ENCODE assay signal across 18 mouse cellular contexts in the genomic region with DNA sequence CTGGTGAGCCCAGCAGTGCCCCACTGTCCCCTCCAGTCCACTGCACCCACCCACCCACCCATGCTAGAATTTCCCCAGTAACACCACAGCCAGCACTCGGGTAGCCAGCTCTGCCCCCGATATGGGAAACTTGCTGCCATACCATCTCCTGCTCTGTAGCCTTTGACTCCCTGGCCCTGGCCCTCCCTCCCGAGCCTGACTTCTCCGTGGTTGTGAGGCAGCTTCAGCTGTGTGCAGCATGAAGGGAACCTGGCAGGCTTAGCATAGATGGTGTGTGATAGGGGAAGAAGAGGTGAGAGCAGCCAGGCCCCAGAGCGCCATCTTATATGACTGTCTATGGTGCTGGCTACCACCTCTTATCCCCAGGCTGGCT. TPM values are rescaled to one million over a fixed set of nuclear protein-coding genes. Genes with fewer than 3 reads are reported as not detected.
DNase-seq lines count a peak whose midpoint lies in the region; ATAC-seq and TF ChIP-seq lines count a peak whose summit lies in the region.
"Had no signal": no experiment of that assay in that cellular context is flagged by ENCODE, and none has a peak within 500 bp of the region (broad histone marks: within the 10 kb centered on the region; RNA-seq: fewer than 3 reads in every experiment).

No protein-coding gene starts in this region.

- no peak for TF ChIP-seq CTCF in layer of hippocampus, adult 2 months (conservative IDR thresholded peaks at IDR 0.05)
- no peak for TF ChIP-seq CTCF in cortical plate, adult 2 months (IDR thresholded peaks at IDR 0.05; ENCODE audit: extremely low read depth, insufficient read depth, low read length)

- peak overlapping the region; percentile 57 to 61; a peak in 3 of 4 replicates for H3K27ac ChIP-seq in heart, embryonic 14.5 days (replicated peaks in 1 of 2; ENCODE audit: control insufficient read depth in 1 of 2, insufficient read depth in 1 of 2, low read depth in 2 of 2, low read length in 2 of 2)
- H3K27ac ChIP-seq in layer of hippocampus, adult 2 months, result peak overlapping the region; percentile 48; the same call in 1 of the 2 replicates
- 0 out of 2 replicates have a peak overlapping the region, but pooled peaks have one; percentile 83 for H3K27ac ChIP-seq in cortical plate, adult 2 months (ENCODE audit: insufficient read depth, low read length)
- H3K27ac ChIP-seq in liver, embryonic 12.5 days, result peak overlapping the region; percentile 68
- H3K27ac ChIP-seq: embryonic facial prominence, embryonic 12.5 days; midbrain, embryonic 13.5 days had no signal

- H3K9me3 ChIP-seq in heart, embryonic 14.5 days (ENCODE audit: control insufficient read depth, low read length), result no peaks in the 10 kb centered on the region
- no peaks in the 10 kb centered on the region for H3K9me3 ChIP-seq in liver, embryonic 12.5 days (replicated peaks)
- H3K9me3 ChIP-seq: embryonic facial prominence, embryonic 12.5 days; hindbrain, embryonic 15.5 days; midbrain, embryonic 13.5 days had no signal

- no peak overlapping the region for H3K9ac ChIP-seq in heart, embryonic 14.5 days (ENCODE audit: low read length)
- no peak overlapping the region for H3K9ac ChIP-seq in liver, embryonic 12.5 days
- H3K9ac ChIP-seq: embryonic facial prominence, embryonic 12.5 days; hindbrain, embryonic 15.5 days; midbrain, embryonic 13.5 days had no signal

- 33% methylated on average over 5 of the region's 5 CpGs for WGBS in heart, embryonic 14.5 days
- 63% methylated on average over 5 of the region's 5 CpGs for WGBS in liver, embryonic 12.5 days (ENCODE audit: insufficient replicate concordance)

- H3K27me3 ChIP-seq in heart, embryonic 14.5 days (ENCODE audit: control insufficient read depth, insufficient read depth, low read length), result no peaks in the 10 kb centered on the region
- no peaks in the 10 kb centered on the region for H3K27me3 ChIP-seq in liver, embryonic 12.5 days (replicated peaks)
- H3K27me3 ChIP-seq: embryonic facial prominence, embryonic 12.5 days; hindbrain, embryonic 15.5 days; midbrain, embryonic 13.5 days had no signal

- TF ChIP-seq POLR2A in cortical plate, adult 2 months (IDR thresholded peaks at IDR 0.05; ENCODE audit: extremely low read depth, insufficient read depth, low read length), result no peak

- H3K4me2 ChIP-seq in heart, embryonic 14.5 days (ENCODE audit: low read length), result no peak overlapping the region
- H3K4me2 ChIP-seq in liver, embryonic 12.5 days, result no peak overlapping the region
- H3K4me2 ChIP-seq: embryonic facial prominence, embryonic 12.5 days; hindbrain, embryonic 15.5 days; midbrain, embryonic 13.5 days had no signal

- ATAC-seq in heart, embryonic 14.5 days (ENCODE audit: insufficient number of reproducible peaks, insufficient read depth, low FRiP score, low read depth), result no peak
- no peak for ATAC-seq in liver, embryonic 12.5 days
- ATAC-seq: midbrain, embryonic 13.5 days had no signal

- H3K4me1 ChIP-seq in heart, embryonic 14.5 days (ENCODE audit: control insufficient read depth in 2 of 2, insufficient read depth in 2 of 2, low read length in 2 of 2), result peaks cover 26 to 30% of the 10 kb centered on the region in 2 experiments
- H3K4me1 ChIP-seq in cortical plate, adult 2 months (ENCODE audit: control insufficient read depth, insufficient read depth, low read length), result no peaks in the 10 kb centered on the region
- peaks cover 78% of the 10 kb centered on the region for H3K4me1 ChIP-seq in liver, embryonic 12.5 days
- H3K4me1 ChIP-seq: embryonic facial prominence, embryonic 12.5 days; hindbrain, embryonic 15.5 days had no signal

- H3K36me3 ChIP-seq in heart, embryonic 14.5 days (ENCODE audit: control insufficient read depth, insufficient read depth, low read length), result peaks cover 57% of the 10 kb centered on the region
- H3K36me3 ChIP-seq in liver, embryonic 12.5 days, result peaks cover 72% of the 10 kb centered on the region

- DNase-seq in heart, adult 18-20 months, result no peak
- no peak for DNase-seq in layer of hippocampus, adult 2 months (ENCODE audit: low spot score in 2 of 2)
- no peak for DNase-seq in layer of hippocampus, postnatal 10 days (ENCODE audit: low spot score in 2 of 2)
- no peak for DNase-seq in frontal cortex, postnatal 10 days (ENCODE audit: low spot score in 2 of 2)
- DNase-seq in embryo, embryonic 9.5 days (ENCODE audit: extremely low spot score), result no peak
- DNase-seq: cerebellum, adult 9-11 months; spleen, adult 18-20 months; thymus, adult 2 months had no signal

- H3K4me3 ChIP-seq in heart, embryonic 14.5 days (ENCODE audit: control insufficient read depth in 1 of 2, insufficient read depth in 1 of 2, low read depth in 1 of 2, low read length in 2 of 2), result no peak overlapping the region
- H3K4me3 ChIP-seq in layer of hippocampus, adult 2 months, result no peak overlapping the region
- H3K4me3 ChIP-seq in cortical plate, adult 2 months (ENCODE audit: insufficient read depth, low read length), result no peak overlapping the region
- no peak overlapping the region for H3K4me3 ChIP-seq in liver, embryonic 12.5 days
- H3K4me3 ChIP-seq: embryonic facial prominence, embryonic 12.5 days; hindbrain, embryonic 15.5 days; midbrain, embryonic 13.5 days had no signal

RNA-seq across cellular contexts. Expression of gene Gm11037, which starts 7.2 kb away (rescaled TPM):
- not detected in 2 replicates for polyA plus RNA-seq in heart, embryonic 14.5 days (2014; fragmentation: Nextera tagmentation; extraction: Ambion mirVana)
- not detected for total RNA-seq in heart, adult 18-20 months (2021)
- not detected for total RNA-seq in layer of hippocampus, adult 2 months (2021)
- total RNA-seq in layer of hippocampus, postnatal 10 days (2021), result not detected
- not detected in 2 replicates for polyA plus RNA-seq in cortical plate, adult 2 months (2012; rRNA removed)
- not detected in 2 replicates for polyA plus RNA-seq in liver, embryonic 12.5 days (2016; fragmentation: Nextera tagmentation; extraction: Ambion mirVana)
- total RNA-seq: gastrocnemius, adult 8-10 months; left cerebral cortex, postnatal 25 days had no signal
- polyA plus RNA-seq: brain, embryonic 14.5 days; embryonic facial prominence, embryonic 12.5 days; forebrain, embryonic 11.5 days; hindbrain, embryonic 15.5 days; midbrain, embryonic 13.5 days; thymus, adult 2 months had no signal

RNA-seq across cellular contexts. Expression of gene Hspa12b, which starts 13.4 kb away (rescaled TPM):
- 5.8 and 6.3 TPM in 2 replicates for polyA plus RNA-seq in heart, embryonic 14.5 days (2014; fragmentation: Nextera tagmentation; extraction: Ambion mirVana)
- total RNA-seq in heart, adult 18-20 months (2021), result 10 to 100 TPM; 30.6 to 30.7 TPM
- 1 to 10 TPM; 9.1 to 9.5 TPM for total RNA-seq in layer of hippocampus, adult 2 months (2021)
- total RNA-seq in layer of hippocampus, postnatal 10 days (2021), result 10 to 100 TPM in 1 of 2 experiments, 1 to 10 TPM in 1; 9.3 to 10.9 TPM
- polyA plus RNA-seq in cortical plate, adult 2 months (2012; rRNA removed), result 10.2 and 10.5 TPM in 2 replicates
- 4.2 TPM in 2 replicates for polyA plus RNA-seq in liver, embryonic 12.5 days (2016; fragmentation: Nextera tagmentation; extraction: Ambion mirVana)

RNA-seq across cellular contexts. Expression of gene 1700037H04Rik, which starts 19.4 kb away (rescaled TPM):
- polyA plus RNA-seq in heart, embryonic 14.5 days (2014; fragmentation: Nextera tagmentation; extraction: Ambion mirVana), result 71.0 and 80.3 TPM in 2 replicates
- 10 to 100 TPM in 1 of 2 experiments, 1 to 10 TPM in 1; 9.7 to 17.7 TPM for total RNA-seq in heart, adult 18-20 months (2021)
- 10 to 100 TPM; 46.0 to 46.7 TPM for total RNA-seq in layer of hippocampus, adult 2 months (2021)
- total RNA-seq in layer of hippocampus, postnatal 10 days (2021), result 10 to 100 TPM; 64.4 to 70.0 TPM
- 110 and 130 TPM in 2 replicates for polyA plus RNA-seq in cortical plate, adult 2 months (2012; rRNA removed)
- polyA plus RNA-seq in liver, embryonic 12.5 days (2016; fragmentation: Nextera tagmentation; extraction: Ambion mirVana), result 131 and 141 TPM in 2 replicates

RNA-seq across cellular contexts. Expression of gene Cenpb, which starts 39.3 kb away (rescaled TPM):
- polyA plus RNA-seq in heart, embryonic 14.5 days (2014; fragmentation: Nextera tagmentation; extraction: Ambion mirVana), result 6.2 and 7.0 TPM in 2 replicates
- total RNA-seq in heart, adult 18-20 months (2021), result 10 to 100 TPM; 76.7 to 79.6 TPM
- 10 to 100 TPM; 72.3 to 78.8 TPM for total RNA-seq in layer of hippocampus, adult 2 months (2021)
- 100 to 1,000 TPM; 106 to 108 TPM for total RNA-seq in layer of hippocampus, postnatal 10 days (2021)
- 82.1 and 87.2 TPM in 2 replicates for polyA plus RNA-seq in cortical plate, adult 2 months (2012; rRNA removed)
- 5.9 and 6.5 TPM in 2 replicates for polyA plus RNA-seq in liver, embryonic 12.5 days (2016; fragmentation: Nextera tagmentation; extraction: Ambion mirVana)

RNA-seq across cellular contexts. Expression of gene Cdc25b, which starts 46.2 kb away (rescaled TPM):
- 33.1 and 38.9 TPM in 2 replicates for polyA plus RNA-seq in heart, embryonic 14.5 days (2014; fragmentation: Nextera tagmentation; extraction: Ambion mirVana)
- 1 to 10 TPM; 2.9 to 5.9 TPM for total RNA-seq in heart, adult 18-20 months (2021)
- 10 to 100 TPM; 23.4 to 25.5 TPM for total RNA-seq in layer of hippocampus, adult 2 months (2021)
- 10 to 100 TPM; 19.7 to 27.0 TPM for total RNA-seq in layer of hippocampus, postnatal 10 days (2021)
- 42.9 and 52.5 TPM in 2 replicates for polyA plus RNA-seq in cortical plate, adult 2 months (2012; rRNA removed)
- 172 and 182 TPM in 2 replicates for polyA plus RNA-seq in liver, embryonic 12.5 days (2016; fragmentation: Nextera tagmentation; extraction: Ambion mirVana)
